Mouse (Mus musculus): ENCODE measurements around the gene Tmem189. TPM values are rescaled to one million over a fixed set of nuclear protein-coding genes. Genes with fewer than 3 reads are reported as not detected.

Gene Tmem189
- total RNA-seq, 2 experiments from 2014 or later = 31.2 to 33.5 TPM

- DNase-seq = peak; percentile 91
Measured at GRCm38 (mm10) chr2:167679902-167680430, 9.7 kb downstream of the Tmem189 start.

DNA sequence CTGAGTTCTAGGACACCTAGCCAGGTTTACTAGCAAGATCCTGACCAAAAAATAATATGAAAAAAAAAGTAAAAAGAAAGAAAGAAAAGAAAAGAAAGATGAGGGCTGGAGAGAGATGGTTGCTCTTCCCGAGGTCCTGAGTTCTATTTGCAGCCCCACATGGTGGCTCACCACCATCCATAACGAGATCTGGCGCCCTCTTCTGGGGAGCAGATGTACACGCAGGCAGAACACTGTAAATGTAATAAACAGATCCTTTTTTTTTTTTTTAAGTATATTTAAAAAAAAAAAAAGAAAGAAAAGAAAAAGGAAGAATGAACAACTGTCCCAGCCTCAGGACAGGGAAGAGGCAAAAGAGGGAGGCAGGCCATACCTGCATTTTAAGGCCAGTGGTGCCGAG is 11.0 kb downstream of the Tmem189 start:
- no peak for DNase-seq

GRCm38 (mm10) chr2:167675120-167675909 is 14.3 kb downstream of the Tmem189 start:
- DNase-seq = peak; percentile 59

GRCm38 (mm10) chr2:167672212-167672685 is 17.4 kb downstream of the Tmem189 start:
- DNase-seq = no peak

GRCm38 (mm10) chr2:167671101-167671633 is 18.5 kb downstream of the Tmem189 start:
- DNase-seq = no peak

GRCm38 (mm10) chr2:167669398-167669797 is 20.2 kb downstream of the Tmem189 start:
- DNase-seq = no peak

DNA sequence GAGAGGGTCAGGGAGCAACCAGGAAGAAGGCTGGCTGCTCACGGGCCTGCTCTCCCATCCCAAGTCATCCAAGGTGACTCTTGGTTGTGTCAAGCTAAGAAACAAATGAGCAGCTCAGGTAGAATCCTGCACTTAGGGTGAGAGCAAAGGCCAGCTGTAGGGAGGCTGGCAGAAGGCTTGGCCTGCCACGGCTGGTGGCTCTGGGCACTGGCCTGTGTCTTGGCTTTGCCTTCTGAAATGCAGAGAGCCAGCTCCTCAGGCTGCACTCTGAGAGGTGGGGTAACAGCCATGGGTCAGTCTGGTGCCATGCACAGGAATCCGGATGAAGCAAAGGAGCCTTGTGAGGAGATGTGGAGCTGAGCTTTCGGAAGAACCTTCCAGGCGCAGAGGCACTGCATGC is 21.2 kb downstream of the Tmem189 start:
- DNase-seq = no peak

GRCm38 (mm10) chr2:167665972-167666713 is 23.5 kb downstream of the Tmem189 start:
- DNase-seq = no peak

DNA sequence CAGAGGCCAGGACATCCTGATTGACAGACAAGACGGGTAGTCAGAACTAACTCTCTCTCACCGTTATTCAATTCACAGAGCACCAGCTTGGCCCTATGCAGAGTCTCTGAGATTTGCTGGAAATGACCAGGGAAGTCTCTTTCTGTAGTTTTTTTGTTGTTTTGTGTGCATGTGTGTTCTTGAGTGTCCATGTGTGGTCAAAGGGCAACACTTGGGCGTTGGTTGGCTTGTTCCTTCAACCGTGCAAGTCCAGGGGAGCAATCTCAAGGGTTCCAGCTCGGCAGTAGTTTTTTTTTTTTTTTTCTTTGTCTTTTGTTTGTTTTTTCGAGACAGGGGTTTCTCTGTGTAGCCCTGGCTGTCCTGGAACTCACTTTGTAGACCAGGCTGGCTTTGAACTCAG is 26.9 kb downstream of the Tmem189 start:
- no peak for DNase-seq

- DNase-seq = peak; percentile 97
Measured at GRCm38 (mm10) chr2:167661270-167662203, 28.1 kb downstream of the Tmem189 start, which contains the start of gene Gm20431. Gene Gm20431, minus strand, starts transcription at chr2:167661496.

DNA sequence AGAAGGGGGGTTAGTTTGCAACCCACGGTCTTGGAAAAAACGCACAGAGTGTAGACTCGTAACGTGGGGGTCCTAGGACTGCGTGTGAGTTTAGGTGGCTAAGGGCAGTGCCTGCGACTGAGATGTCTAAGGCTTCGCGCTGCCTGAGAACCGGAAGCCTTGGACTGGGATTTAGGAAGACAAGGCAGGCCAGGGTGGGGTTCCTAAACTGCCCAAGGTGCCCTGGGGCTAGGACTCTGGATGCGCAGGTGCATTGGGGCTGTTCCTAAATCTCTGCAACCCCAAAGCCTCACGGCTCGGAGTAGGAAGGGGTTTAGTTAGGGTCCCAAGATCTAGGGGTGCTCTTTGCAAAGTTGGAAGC is 29.0 kb downstream of the Tmem189 start:
- DNase-seq = no peak

DNA sequence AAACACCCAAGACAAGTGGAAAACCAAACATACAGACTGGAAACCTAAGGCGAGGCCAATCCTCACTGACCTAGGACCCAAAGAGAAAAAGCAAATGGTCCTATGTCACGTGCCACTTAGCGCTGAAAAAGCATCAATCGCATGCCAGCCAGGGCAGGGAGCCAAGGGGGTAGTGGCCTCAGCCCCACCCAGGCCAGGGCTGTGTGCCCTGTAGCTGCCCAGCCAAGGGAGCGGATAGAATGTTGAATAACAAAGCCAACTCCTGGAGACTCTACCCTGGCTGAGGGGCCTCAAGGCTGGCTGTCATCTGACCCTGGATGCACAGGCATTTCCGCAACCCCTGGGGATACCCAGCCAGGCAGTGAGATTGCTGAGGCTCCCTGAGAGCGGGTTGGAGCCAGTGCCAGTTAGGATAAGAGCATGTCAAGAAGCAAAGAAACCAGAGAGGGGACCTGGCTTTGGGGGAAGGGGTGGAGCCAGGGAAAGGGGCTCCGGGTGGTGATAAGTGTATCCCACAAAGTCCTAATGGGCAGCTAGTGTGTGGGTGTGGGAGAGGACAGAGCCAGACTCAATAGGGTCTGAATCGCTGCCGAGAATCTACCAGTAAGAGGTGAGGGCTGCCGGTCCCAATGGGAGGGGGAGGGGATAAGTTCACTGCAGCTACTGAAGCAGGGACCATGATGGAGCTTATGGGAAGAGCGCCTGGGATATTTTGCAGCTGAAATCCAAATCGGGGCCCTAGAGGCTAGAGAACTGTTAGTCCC is 29.6 kb downstream of the Tmem189 start:
- peak; percentile 85 for DNase-seq

- no peak for DNase-seq
Measured at GRCm38 (mm10) chr2:167659177-167659846, 30.3 kb downstream of the Tmem189 start.

- DNase-seq = no peak
Measured at GRCm38 (mm10) chr2:167658712-167659111, 30.9 kb downstream of the Tmem189 start.

GRCm38 (mm10) chr2:167657973-167658372 is 31.6 kb downstream of the Tmem189 start:
- DNase-seq = no peak

GRCm38 (mm10) chr2:167656629-167657478 is 32.8 kb downstream of the Tmem189 start:
- peak; percentile 46 for DNase-seq

GRCm38 (mm10) chr2:167654911-167655600 is 34.6 kb downstream of the Tmem189 start:
- DNase-seq = no peak

GRCm38 (mm10) chr2:167652694-167653093 is 36.9 kb downstream of the Tmem189 start:
- no peak for DNase-seq

DNA sequence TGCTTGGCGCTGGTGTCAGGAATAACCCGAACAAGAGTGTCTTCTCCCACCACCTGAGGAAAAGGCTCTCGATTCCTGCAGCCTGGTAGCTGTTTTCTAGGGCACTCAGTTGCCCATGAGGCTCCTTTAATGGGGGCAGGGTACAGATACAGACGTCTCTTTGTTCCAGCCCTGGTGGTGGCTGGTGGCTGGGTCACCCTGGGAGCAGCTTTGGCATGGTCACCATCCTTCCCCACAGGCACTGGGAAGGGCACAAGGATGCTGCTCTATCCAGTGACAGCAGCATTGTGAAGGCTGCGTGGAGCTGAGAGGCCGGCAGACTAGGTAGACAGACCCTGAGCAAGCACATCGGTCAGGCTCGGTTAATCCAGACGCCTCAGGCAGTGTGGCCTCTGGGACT is 38.0 kb downstream of the Tmem189 start:
- DNase-seq = no peak

Measured in adrenal gland, postnatal 10 days (tissue).